Mouse (Mus musculus) T-cell, adult 2 months (primary cell): ENCODE measurements around the gene Trmt44.
"Not testable (repeated sequence)": the region's sequence is repeated elsewhere in the genome, so short reads cannot be mapped to it uniquely, and the experiment has no call there.

Experiments
- DNase-seq: peaks from one replicate; pipeline ENCODE4 v3.0.0; 2022; ENCODE audit warnings: low spot score

Gene Trmt44

GRCm38 (mm10) chr5:35591497-35591896 lies 16.6 kb upstream of the Trmt44 start:
- no peak for DNase-seq

- DNase-seq, result not testable (repeated sequence)
These were observed 9.4 kb upstream of the Trmt44 start for GRCm38 (mm10) chr5:35584259-35584658.

- DNase-seq, result no peak
These were observed 8.4 kb upstream of the Trmt44 start for GRCm38 (mm10) chr5:35583221-35583783.

GRCm38 (mm10) chr5:35582445-35583220 lies 7.8 kb upstream of the Trmt44 start, which contains the start of gene Acox3:
TSS of gene Acox3 (plus strand) at chr5:35583040.
- DNase-seq, result peak; percentile 91

- DNase-seq, result no peak
These were observed 5.5 kb upstream of the Trmt44 start for GRCm38 (mm10) chr5:35580156-35580922.

- no peak for DNase-seq
These were observed 4.5 kb upstream of the Trmt44 start for GRCm38 (mm10) chr5:35579247-35579893.

- DNase-seq, result no peak
These were observed 3.5 kb upstream of the Trmt44 start for GRCm38 (mm10) chr5:35578411-35578810.

- DNase-seq, result no peak
These were observed 1.6 kb upstream of the Trmt44 start for GRCm38 (mm10) chr5:35576409-35577020.

GRCm38 (mm10) chr5:35571546-35571945 lies 3.3 kb downstream of the Trmt44 start:
- DNase-seq, result no peak

GRCm38 (mm10) chr5:35566632-35567031 lies 8.2 kb downstream of the Trmt44 start:
- DNase-seq, result no peak

- DNase-seq, result no peak
These were observed 9.7 kb downstream of the Trmt44 start for GRCm38 (mm10) chr5:35565217-35565616.

- DNase-seq, result peak; percentile 58
These were observed 11.4 kb downstream of the Trmt44 start for GRCm38 (mm10) chr5:35563449-35563848.

GRCm38 (mm10) chr5:35562616-35563015 lies 12.3 kb downstream of the Trmt44 start:
- DNase-seq, result no peak

GRCm38 (mm10) chr5:35559447-35559846 lies 15.4 kb downstream of the Trmt44 start:
- no peak for DNase-seq

- no peak for DNase-seq
These were observed 16.8 kb downstream of the Trmt44 start for GRCm38 (mm10) chr5:35557946-35558621.

- no peak for DNase-seq
These were observed 18.5 kb downstream of the Trmt44 start for GRCm38 (mm10) chr5:35556393-35556792.

GRCm38 (mm10) chr5:35552838-35553539 lies 21.9 kb downstream of the Trmt44 start:
- no peak for DNase-seq

GRCm38 (mm10) chr5:35551855-35552837 lies 22.7 kb downstream of the Trmt44 start:
- DNase-seq, result no peak

GRCm38 (mm10) chr5:35546127-35546526 lies 28.7 kb downstream of the Trmt44 start:
- no peak for DNase-seq
